Mouse (Mus musculus): ENCODE data around the gene Atxn1. TPM values are rescaled to one million over a fixed set of nuclear protein-coding genes. Genes with fewer than 3 reads are reported as not detected.
A peak's percentile ranks its signal among the peaks of the same experiment; 100 is the strongest.

Atxn1 gene
- polyA plus RNA-seq (2014; fragmentation: Nextera tagmentation; extraction: Ambion mirVana) = 6.8 and 7.4 TPM in 2 replicates

DNA sequence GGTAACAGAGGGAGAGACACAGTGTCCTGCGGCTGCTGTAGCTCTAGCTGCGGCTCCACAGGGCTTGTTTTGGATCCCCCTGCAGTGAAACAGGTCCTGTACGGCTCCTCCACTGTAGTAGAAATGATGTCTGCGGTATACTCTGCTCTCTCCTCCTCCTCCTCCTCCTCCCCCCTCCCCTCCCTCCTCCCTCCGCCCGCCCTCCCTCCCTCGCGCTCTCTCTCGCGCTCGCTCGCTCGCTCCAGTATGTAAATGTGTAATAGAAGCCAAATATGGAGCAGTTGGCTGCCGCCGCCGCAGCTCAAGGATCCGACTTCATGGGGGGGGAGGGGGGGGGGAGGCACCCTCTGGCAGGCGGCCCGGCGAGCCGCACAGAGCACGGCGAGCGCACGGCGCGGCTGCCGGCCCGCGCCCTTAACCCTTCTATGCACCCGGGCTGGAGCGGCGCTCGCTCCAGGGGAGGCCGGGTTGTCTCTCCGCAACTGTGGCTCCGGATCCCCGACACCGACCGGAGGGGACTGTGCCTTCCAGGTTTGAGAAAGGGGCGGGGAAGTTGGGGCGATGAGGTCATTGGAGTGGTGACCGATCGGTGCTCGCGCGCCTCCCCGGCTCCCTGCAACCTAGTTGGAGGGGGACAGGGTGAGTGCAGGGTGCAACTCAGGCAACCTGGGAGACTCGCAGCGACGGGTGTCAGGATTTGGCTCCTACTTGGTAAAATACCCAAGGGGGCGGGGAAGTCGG lies at the start of gene Atxn1:
TSS of gene Atxn1 (minus strand) at position 156 of the 741 bp plus-strand sequence.
- peak within 1 kb of the TSS; percentile 98 for H3K9ac ChIP-seq (ENCODE audit: low read length)
- H3K9me3 ChIP-seq (ENCODE audit: control insufficient read depth, low read length) = no peaks in the 10 kb centered on the region
- peak within 1 kb of the TSS; percentile 95 to 96 for H3K27ac ChIP-seq (replicated peaks in 1 of 2; ENCODE audit: control insufficient read depth in 1 of 2, insufficient read depth in 1 of 2, low read depth in 2 of 2, low read length in 2 of 2)
- no peaks in the 10 kb centered on the region for H3K27me3 ChIP-seq (ENCODE audit: control insufficient read depth, insufficient read depth, low read length)
- H3K4me2 ChIP-seq (ENCODE audit: low read length) = peak within 1 kb of the TSS; percentile 98
- H3K36me3 ChIP-seq (ENCODE audit: control insufficient read depth, insufficient read depth, low read length) = no peaks in the 10 kb centered on the region
- peak; percentile 82 for ATAC-seq (ENCODE audit: insufficient number of reproducible peaks, insufficient read depth, low FRiP score, low read depth)
- H3K4me1 ChIP-seq (ENCODE audit: control insufficient read depth in 2 of 2, insufficient read depth in 2 of 2, low read length in 2 of 2) = peaks cover 3 to 35% of the 10 kb centered on the region in 2 experiments; a peak in 3 of 4 replicates
- H3K4me3 ChIP-seq (ENCODE audit: control insufficient read depth in 1 of 2, insufficient read depth in 1 of 2, low read depth in 1 of 2, low read length in 2 of 2) = peak within 1 kb of the TSS; percentile 96 to 97
- 1% methylated on average over 49 of the region's 53 CpGs for WGBS

DNA sequence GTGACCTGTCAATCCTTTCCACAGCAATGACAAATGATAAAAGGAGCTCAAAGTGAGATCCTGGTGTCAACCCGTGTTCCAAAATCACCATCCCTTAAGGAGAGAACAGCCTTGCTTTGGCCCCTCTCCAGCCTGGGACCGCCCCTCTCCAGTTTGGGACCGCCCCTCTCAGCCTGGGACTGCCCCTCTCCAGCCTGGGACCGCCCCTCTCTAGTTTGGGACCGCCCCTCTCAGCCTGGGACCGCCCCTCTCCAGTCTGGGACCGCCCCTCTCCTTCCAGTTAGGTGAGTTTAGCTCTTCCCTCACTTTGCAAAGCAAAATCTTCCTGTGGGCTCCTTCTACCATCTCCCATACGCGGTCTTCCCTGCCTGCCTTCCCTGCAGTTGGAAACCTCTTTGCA lies 46.4 kb upstream of the Atxn1 start:
- H3K4me1 ChIP-seq (ENCODE audit: control insufficient read depth in 2 of 2, insufficient read depth in 2 of 2, low read length in 2 of 2) = peaks cover 10 to 11% of the 10 kb centered on the region in 2 experiments
- H3K36me3 ChIP-seq (ENCODE audit: control insufficient read depth, insufficient read depth, low read length) = no peaks in the 10 kb centered on the region
- no peak overlapping the region for H3K9ac ChIP-seq (ENCODE audit: low read length)
- no peaks in the 10 kb centered on the region for H3K9me3 ChIP-seq (ENCODE audit: control insufficient read depth, low read length)
- no peak for ATAC-seq (ENCODE audit: insufficient number of reproducible peaks, insufficient read depth, low FRiP score, low read depth)
- no peak overlapping the region for H3K4me3 ChIP-seq (ENCODE audit: control insufficient read depth in 1 of 2, insufficient read depth in 1 of 2, low read depth in 1 of 2, low read length in 2 of 2)
- 26% methylated on average over 9 of the region's 9 CpGs for WGBS
- no peak overlapping the region for H3K4me2 ChIP-seq (ENCODE audit: low read length)
- H3K27me3 ChIP-seq (ENCODE audit: control insufficient read depth, insufficient read depth, low read length) = no peaks in the 10 kb centered on the region
- H3K27ac ChIP-seq (replicated peaks in 1 of 2; ENCODE audit: control insufficient read depth in 1 of 2, insufficient read depth in 1 of 2, low read depth in 2 of 2, low read length in 2 of 2) = no peak overlapping the region

DNA sequence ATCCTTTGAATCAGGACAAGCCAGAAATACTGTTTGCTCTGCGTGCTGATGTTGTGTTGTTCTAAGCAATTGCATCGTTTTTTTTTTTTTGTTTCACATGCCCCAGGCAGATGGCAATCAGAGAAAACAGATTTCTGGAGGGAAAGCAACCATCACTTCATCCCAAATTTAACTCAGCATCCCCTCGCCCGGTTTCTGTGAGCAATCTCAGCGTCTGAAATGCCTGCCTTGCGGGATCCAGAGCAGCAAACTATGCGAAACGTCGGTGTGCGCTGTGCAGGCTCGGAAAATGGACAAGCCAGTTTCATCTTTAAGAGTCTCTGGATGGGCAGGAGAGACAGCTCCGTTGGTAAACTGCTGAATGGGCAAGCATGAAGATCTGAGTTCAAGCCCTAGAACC lies 45.3 kb upstream of the Atxn1 start:
- H3K4me3 ChIP-seq (ENCODE audit: control insufficient read depth in 1 of 2, insufficient read depth in 1 of 2, low read depth in 1 of 2, low read length in 2 of 2) = no peak overlapping the region
- no peak for ATAC-seq (ENCODE audit: insufficient number of reproducible peaks, insufficient read depth, low FRiP score, low read depth)
- no peaks in the 10 kb centered on the region for H3K27me3 ChIP-seq (ENCODE audit: control insufficient read depth, insufficient read depth, low read length)
- no peak overlapping the region for H3K9ac ChIP-seq (ENCODE audit: low read length)
- H3K4me2 ChIP-seq (ENCODE audit: low read length) = no peak overlapping the region
- H3K36me3 ChIP-seq (ENCODE audit: control insufficient read depth, insufficient read depth, low read length) = no peaks in the 10 kb centered on the region
- peaks cover 13 to 21% of the 10 kb centered on the region in 2 experiments for H3K4me1 ChIP-seq (ENCODE audit: control insufficient read depth in 2 of 2, insufficient read depth in 2 of 2, low read length in 2 of 2)
- H3K9me3 ChIP-seq (ENCODE audit: control insufficient read depth, low read length) = no peaks in the 10 kb centered on the region
- H3K27ac ChIP-seq (replicated peaks in 1 of 2; ENCODE audit: control insufficient read depth in 1 of 2, insufficient read depth in 1 of 2, low read depth in 2 of 2, low read length in 2 of 2) = no peak overlapping the region
- 74% methylated on average over 12 of the region's 12 CpGs for WGBS

DNA sequence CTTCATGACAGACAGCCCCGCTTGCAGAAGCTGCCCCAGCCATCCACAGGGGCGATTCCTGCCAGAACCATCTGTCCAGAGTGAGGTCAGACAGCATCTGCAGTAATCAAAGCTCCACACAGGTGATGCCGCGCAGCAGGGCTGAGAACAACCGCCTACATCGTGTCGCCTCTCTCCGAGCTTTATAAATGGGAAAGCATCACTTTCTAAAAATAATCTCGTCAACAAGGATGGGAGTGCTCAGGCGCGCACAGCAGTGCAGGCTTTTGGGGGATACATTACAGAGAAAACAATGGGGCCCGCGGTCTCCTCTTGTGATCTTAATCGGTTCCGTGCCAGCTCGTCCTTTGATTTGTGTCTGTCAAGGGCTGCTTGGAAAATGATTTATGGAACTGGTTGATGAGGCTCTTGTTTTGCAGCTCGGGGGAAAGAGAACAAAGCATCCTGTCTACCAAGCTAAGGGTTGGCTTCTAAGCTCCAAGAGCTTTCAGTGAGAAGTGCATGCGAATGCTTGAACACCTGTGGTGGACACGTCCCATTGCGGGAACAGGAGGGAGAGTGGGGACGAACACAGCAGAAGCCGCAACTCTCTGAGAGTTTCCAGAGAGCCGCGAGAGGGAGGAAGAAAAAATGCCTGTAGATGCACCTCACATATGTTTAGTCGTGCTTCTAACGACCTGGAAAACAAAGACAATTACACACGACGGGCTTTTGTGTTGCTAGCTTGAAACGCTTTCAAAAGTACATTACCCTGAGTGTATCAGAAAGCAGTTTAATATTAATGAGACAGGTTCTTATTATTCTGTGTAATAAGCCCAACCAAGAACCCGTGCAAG lies 44.2 kb upstream of the Atxn1 start:
- peak overlapping the region; percentile 64 for H3K4me2 ChIP-seq (ENCODE audit: low read length)
- H3K9me3 ChIP-seq (ENCODE audit: control insufficient read depth, low read length) = 0 out of 2 replicates have a peak, but pooled peaks cover 2% of the 10 kb centered on the region
- peaks cover 13 to 21% of the 10 kb centered on the region in 2 experiments for H3K4me1 ChIP-seq (ENCODE audit: control insufficient read depth in 2 of 2, insufficient read depth in 2 of 2, low read length in 2 of 2)
- peak overlapping the region; percentile 27; the same call in 1 of the 2 replicates for H3K9ac ChIP-seq (ENCODE audit: low read length)
- peak overlapping the region; percentile 14 to 20; a peak in 3 of 4 replicates for H3K4me3 ChIP-seq (ENCODE audit: control insufficient read depth in 1 of 2, insufficient read depth in 1 of 2, low read depth in 1 of 2, low read length in 2 of 2)
- no peaks in the 10 kb centered on the region for H3K27me3 ChIP-seq (ENCODE audit: control insufficient read depth, insufficient read depth, low read length)
- H3K27ac ChIP-seq (replicated peaks in 1 of 2; ENCODE audit: control insufficient read depth in 1 of 2, insufficient read depth in 1 of 2, low read depth in 2 of 2, low read length in 2 of 2) = no peak overlapping the region
- ATAC-seq (ENCODE audit: insufficient number of reproducible peaks, insufficient read depth, low FRiP score, low read depth) = no peak
- H3K36me3 ChIP-seq (ENCODE audit: control insufficient read depth, insufficient read depth, low read length) = no peaks in the 10 kb centered on the region
- WGBS = 19% methylated on average over 30 of the region's 30 CpGs

DNA sequence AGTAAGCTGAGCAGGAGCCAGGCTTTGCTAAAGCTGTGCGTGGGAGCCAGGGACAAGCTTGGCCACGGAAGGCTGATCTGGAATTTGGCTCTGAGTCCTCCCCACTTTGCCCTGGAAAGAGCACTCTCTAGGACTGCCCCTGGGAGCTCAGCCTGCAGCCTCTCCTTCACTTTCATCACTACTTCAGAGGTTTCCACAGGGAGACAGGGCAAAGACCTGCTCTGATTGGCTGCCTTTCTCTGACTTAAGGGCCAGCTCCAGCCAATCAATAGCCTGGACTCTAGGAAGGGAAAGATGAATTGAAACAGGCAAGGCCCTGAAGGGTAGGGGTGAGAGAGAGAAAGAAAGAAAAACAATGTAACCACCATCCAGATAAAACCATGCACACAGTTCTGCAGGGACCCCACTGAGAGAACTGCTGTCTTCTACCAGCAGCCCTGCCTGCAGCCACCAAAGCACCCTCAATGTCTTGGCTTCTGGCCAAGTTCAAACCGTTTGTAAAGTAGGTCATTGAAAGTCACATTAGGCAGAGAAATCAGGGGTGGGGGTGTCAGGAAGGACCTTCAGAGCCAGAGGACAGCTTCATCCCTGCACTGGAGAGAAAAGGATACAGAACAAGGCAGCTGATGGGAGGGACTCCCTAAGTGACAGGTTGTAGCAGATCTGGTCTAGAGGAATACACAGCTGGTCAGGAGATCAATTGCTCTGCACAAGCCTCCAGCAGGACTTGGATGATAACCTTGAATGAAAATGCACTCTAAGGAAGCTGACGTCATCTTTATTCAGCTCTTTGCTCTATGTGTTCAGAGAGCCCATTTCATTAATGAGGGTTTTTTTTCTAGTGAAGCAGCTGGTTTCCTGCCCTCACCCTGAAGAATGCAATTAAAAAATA lies 41.6 kb upstream of the Atxn1 start:
- Histone ChIP-seq H3K4me2 (ENCODE audit: low read length) (peak overlapping the region; percentile 40), H3K27ac (replicated peaks in 1 of 2; ENCODE audit: control insufficient read depth in 1 of 2, insufficient read depth in 1 of 2, low read depth in 2 of 2, low read length in 2 of 2) (peak overlapping the region; percentile 42 to 51; a peak in 3 of 4 replicates), H3K4me1 (ENCODE audit: control insufficient read depth in 2 of 2, insufficient read depth in 2 of 2, low read length in 2 of 2) (peaks cover 13 to 21% of the 10 kb centered on the region in 2 experiments), H3K9me3 (ENCODE audit: control insufficient read depth, low read length) (0 out of 2 replicates have a peak, but pooled peaks cover 3% of the 10 kb centered on the region), H3K27me3 (ENCODE audit: control insufficient read depth, insufficient read depth, low read length) (no peaks in the 10 kb centered on the region), H3K36me3 (ENCODE audit: control insufficient read depth, insufficient read depth, low read length) (no peaks in the 10 kb centered on the region), H3K9ac (ENCODE audit: low read length) (no peak overlapping the region), H3K4me3 (ENCODE audit: control insufficient read depth in 1 of 2, insufficient read depth in 1 of 2, low read depth in 1 of 2, low read length in 2 of 2) (no peak overlapping the region)
- ATAC-seq (ENCODE audit: insufficient number of reproducible peaks, insufficient read depth, low FRiP score, low read depth) = peak; percentile 71
- 5% methylated on average over 4 of the region's 4 CpGs for WGBS

DNA sequence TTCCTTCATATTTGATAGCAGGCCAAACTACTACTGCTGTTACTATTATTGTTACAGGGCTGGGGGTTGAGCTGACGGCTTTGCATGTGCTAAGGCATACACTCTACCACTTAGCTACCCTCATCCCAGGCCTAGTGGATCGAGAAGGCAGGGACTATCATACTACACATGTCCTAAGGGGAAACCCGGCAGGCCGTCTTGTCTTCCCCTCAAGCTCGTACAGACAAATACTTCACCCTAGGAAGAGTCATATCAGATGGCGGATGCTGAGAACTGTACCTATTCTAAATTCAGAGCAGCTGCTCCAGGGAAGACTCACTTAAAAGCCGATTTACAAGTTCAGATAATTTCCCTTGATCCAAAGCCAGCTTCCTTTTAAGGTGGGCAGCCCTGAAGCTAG lies 40.8 kb upstream of the Atxn1 start:
- no peak overlapping the region for H3K4me3 ChIP-seq (ENCODE audit: control insufficient read depth in 1 of 2, insufficient read depth in 1 of 2, low read depth in 1 of 2, low read length in 2 of 2)
- H3K36me3 ChIP-seq (ENCODE audit: control insufficient read depth, insufficient read depth, low read length) = no peaks in the 10 kb centered on the region
- ATAC-seq (ENCODE audit: insufficient number of reproducible peaks, insufficient read depth, low FRiP score, low read depth) = no peak
- H3K4me1 ChIP-seq (ENCODE audit: control insufficient read depth in 2 of 2, insufficient read depth in 2 of 2, low read length in 2 of 2) = peaks cover 13 to 21% of the 10 kb centered on the region in 2 experiments
- no peak overlapping the region; the same call in 1 of the 2 replicates for H3K9ac ChIP-seq (ENCODE audit: low read length)
- WGBS = 36% methylated on average over 7 of the region's 7 CpGs
- H3K27ac ChIP-seq (replicated peaks in 1 of 2; ENCODE audit: control insufficient read depth in 1 of 2, insufficient read depth in 1 of 2, low read depth in 2 of 2, low read length in 2 of 2) = peak overlapping the region in 1 of 2 experiments; percentile 51; a peak in 2 of 4 replicates
- H3K9me3 ChIP-seq (ENCODE audit: control insufficient read depth, low read length) = 0 out of 2 replicates have a peak, but pooled peaks cover 3% of the 10 kb centered on the region
- no peaks in the 10 kb centered on the region for H3K27me3 ChIP-seq (ENCODE audit: control insufficient read depth, insufficient read depth, low read length)
- peak overlapping the region; percentile 40 for H3K4me2 ChIP-seq (ENCODE audit: low read length)

DNA sequence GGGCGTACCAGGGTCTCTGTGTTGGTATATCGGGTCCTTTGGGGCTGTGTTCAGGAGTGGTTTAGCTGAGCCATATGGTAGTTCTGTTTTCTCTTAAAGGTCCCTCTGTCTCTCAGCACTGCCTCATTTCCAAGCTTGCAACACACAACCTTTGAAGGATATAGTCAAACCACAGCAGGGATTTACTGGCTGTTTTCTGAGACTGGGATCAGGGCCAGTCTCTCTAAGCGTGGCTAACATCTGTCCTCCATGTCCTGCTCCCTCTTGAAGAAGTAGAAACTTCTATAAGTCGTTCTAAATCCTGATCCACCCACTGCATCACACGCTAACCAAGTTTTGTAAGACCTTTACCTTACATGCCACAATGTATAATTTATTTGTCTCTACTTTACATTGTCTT lies 36.5 kb upstream of the Atxn1 start:
- H3K4me3 ChIP-seq (ENCODE audit: control insufficient read depth in 1 of 2, insufficient read depth in 1 of 2, low read depth in 1 of 2, low read length in 2 of 2) = no peak overlapping the region
- 0 out of 2 replicates have a peak, but pooled peaks cover 3% of the 10 kb centered on the region for H3K9me3 ChIP-seq (ENCODE audit: control insufficient read depth, low read length)
- H3K4me2 ChIP-seq (ENCODE audit: low read length) = no peak overlapping the region
- no peak overlapping the region for H3K9ac ChIP-seq (ENCODE audit: low read length)
- peaks cover 3 to 11% of the 10 kb centered on the region in 2 experiments for H3K4me1 ChIP-seq (ENCODE audit: control insufficient read depth in 2 of 2, insufficient read depth in 2 of 2, low read length in 2 of 2)
- 77% methylated on average over 5 of the region's 5 CpGs for WGBS
- no peak for ATAC-seq (ENCODE audit: insufficient number of reproducible peaks, insufficient read depth, low FRiP score, low read depth)
- no peaks in the 10 kb centered on the region for H3K36me3 ChIP-seq (ENCODE audit: control insufficient read depth, insufficient read depth, low read length)
- H3K27me3 ChIP-seq (ENCODE audit: control insufficient read depth, insufficient read depth, low read length) = no peaks in the 10 kb centered on the region
- no peak overlapping the region for H3K27ac ChIP-seq (replicated peaks in 1 of 2; ENCODE audit: control insufficient read depth in 1 of 2, insufficient read depth in 1 of 2, low read depth in 2 of 2, low read length in 2 of 2)
